Mouse (Mus musculus): ENCODE data around the gene Npc1l1. TPM values are rescaled to one million over a fixed set of nuclear protein-coding genes. Genes with fewer than 3 reads are reported as not detected.

Npc1l1 gene
- total and polyA plus RNA-seq, 3 experiments, result 0.10 TPM; not detected in 2

DNA sequence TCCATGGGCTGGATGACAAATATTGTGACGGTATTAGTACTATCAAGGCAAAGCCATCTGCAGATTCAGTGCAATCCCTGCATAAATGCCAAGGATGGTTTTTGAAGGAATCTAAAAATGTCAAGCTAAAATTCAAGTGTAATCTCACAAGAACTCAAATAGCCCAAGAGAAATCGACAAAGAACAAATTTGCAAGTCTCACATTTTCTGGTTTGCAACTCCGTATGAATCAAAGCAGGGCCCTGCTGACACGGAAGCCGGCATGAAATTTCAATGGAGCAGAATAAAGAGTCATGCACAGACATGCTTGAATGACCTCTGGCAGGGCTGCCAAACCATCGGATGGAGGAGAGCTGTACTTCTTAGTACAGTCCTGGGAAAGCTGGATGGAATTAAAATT lies 10.0 kb downstream of the Npc1l1 start:
- Histone ChIP-seq H3K27ac (ENCODE audit: control insufficient read depth, low read depth, low read length) (no peak overlapping the region), H3K9ac (ENCODE audit: control insufficient read depth, low read depth, low read length, poor library complexity, severe bottlenecking) (no peak overlapping the region)
- TF ChIP-seq USF1 (IDR thresholded peaks at IDR 0.05; ENCODE audit: low read depth, low read length) (no peak), EP300 (IDR thresholded peaks at IDR 0.05; ENCODE audit: low read depth in 1 of 2, low read length in 2 of 2) (no peak), CTCF (IDR thresholded peaks at IDR 0.05 in 2 of 3, conservative IDR thresholded peaks at IDR 0.05 in 1 of 3; ENCODE audit: control insufficient read depth in 1 of 3, insufficient read depth in 1 of 3, low read depth in 2 of 3, low read length in 3 of 3, poor library complexity in 1 of 3, severe bottlenecking in 1 of 3) (no peak), MAZ (IDR thresholded peaks at IDR 0.05; ENCODE audit: low read depth, low read length) (no peak), TBP (IDR thresholded peaks at IDR 0.05; ENCODE audit: low read depth, low read length) (no peak), MYC (IDR thresholded peaks at IDR 0.05; ENCODE audit: low read depth, low read length) (no peak), GATA1 (IDR thresholded peaks at IDR 0.05; ENCODE audit: low read depth, low read length) (no peak), CHD1 (IDR thresholded peaks at IDR 0.05; ENCODE audit: low read depth, low read length) (no peak), ZKSCAN1 (IDR thresholded peaks at IDR 0.05; ENCODE audit: low read depth, low read length) (no peak), BHLHE40 (IDR thresholded peaks at IDR 0.05; ENCODE audit: borderline replicate concordance, low read depth, low read length) (no peak), RAD21 (IDR thresholded peaks at IDR 0.05; ENCODE audit: low read depth, low read length) (no peak), HCFC1 (IDR thresholded peaks at IDR 0.05; ENCODE audit: low read depth, low read length) (no peak), TAL1 (IDR thresholded peaks at IDR 0.05; ENCODE audit: low read length) (no peak), MAFK (IDR thresholded peaks at IDR 0.05; ENCODE audit: borderline replicate concordance, low read depth, low read length) (no peak), E2F4 (IDR thresholded peaks at IDR 0.05; ENCODE audit: borderline replicate concordance, low read depth, low read length) (no peak), GABPA (IDR thresholded peaks at IDR 0.05; ENCODE audit: low read depth, low read length) (no peak), JUND (IDR thresholded peaks at IDR 0.05; ENCODE audit: low read depth, low read length) (no peak), RCOR1 (IDR thresholded peaks at IDR 0.05; ENCODE audit: low read depth, low read length) (no peak)

DNA sequence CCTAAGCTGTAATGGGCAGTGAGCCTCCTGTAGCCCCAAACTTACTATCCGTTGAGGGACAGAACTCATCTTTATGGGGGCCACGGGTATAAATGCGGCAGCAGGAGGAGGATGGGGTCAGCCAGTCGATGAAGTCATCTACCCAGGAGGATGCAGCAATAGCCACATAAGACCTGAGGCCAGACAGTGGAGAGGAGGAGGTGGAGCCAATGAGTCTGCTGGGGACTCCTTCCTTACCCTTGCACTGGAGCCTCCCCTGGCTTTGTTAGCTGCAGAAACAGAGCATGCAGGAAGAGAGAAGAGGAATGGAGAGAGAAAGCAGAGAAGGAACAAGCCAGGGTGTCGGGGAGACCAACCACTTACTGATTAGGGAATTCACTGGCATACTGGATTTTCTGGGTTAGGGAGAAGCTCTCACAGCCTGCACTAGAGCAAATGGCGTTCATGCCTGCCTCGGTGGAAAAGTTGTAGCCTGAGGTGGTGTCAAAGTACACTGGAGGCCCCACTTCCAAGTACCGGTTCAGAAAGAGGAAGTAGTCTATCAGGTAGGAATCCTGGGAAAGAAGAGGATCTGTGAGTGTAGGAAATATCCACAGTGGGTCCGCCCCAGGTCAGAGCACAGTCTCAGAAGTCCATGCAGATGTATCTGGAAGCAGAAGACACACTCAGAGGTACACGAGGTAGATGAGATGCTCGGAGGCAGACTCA lies 11.6 kb downstream of the Npc1l1 start:
- H3K27ac ChIP-seq (ENCODE audit: control insufficient read depth, low read depth, low read length), result no peak overlapping the region
- H3K79me2 ChIP-seq (ENCODE audit: control insufficient read depth, insufficient read depth, low read length, poor library complexity), result no peaks in the 10 kb centered on the region
- peaks cover 0 to 1% of the 10 kb centered on the region in 2 experiments; a peak in 1 of 4 replicates for H3K27me3 ChIP-seq (ENCODE audit: control insufficient read depth in 1 of 2, insufficient read depth in 2 of 2, low read length in 2 of 2)
- no peak overlapping the region for H3K4me3 ChIP-seq (ENCODE audit: control insufficient read depth in 1 of 2, insufficient read depth in 1 of 2, low read depth in 2 of 2, low read length in 2 of 2)
- no peaks in the 10 kb centered on the region for H3K9me3 ChIP-seq (replicated peaks; ENCODE audit: insufficient read depth, low read length)
- no peaks in the 10 kb centered on the region for H3K4me1 ChIP-seq (ENCODE audit: control insufficient read depth in 1 of 2, insufficient read depth in 2 of 2, low read length in 2 of 2)
- TF ChIP-seq TBP (IDR thresholded peaks at IDR 0.05; ENCODE audit: low read depth, low read length), result no peak
- no peak for TF ChIP-seq MAX (IDR thresholded peaks at IDR 0.05; ENCODE audit: low read length)
- no peak for TF ChIP-seq ELF1 (IDR thresholded peaks at IDR 0.05; ENCODE audit: low read depth, low read length)
- no peak for TF ChIP-seq ZNF384 (IDR thresholded peaks at IDR 0.05; ENCODE audit: low read depth, low read length)
- TF ChIP-seq ZC3H11A (IDR thresholded peaks at IDR 0.05; ENCODE audit: low read depth, low read length), result no peak
- TF ChIP-seq USF2 (IDR thresholded peaks at IDR 0.05; ENCODE audit: borderline replicate concordance in 1 of 2, insufficient read depth in 1 of 2, low read depth in 1 of 2, low read length in 2 of 2), result no peak
- no peak for TF ChIP-seq HCFC1 (IDR thresholded peaks at IDR 0.05; ENCODE audit: low read depth, low read length)
- TF ChIP-seq POLR2AphosphoS2 (IDR thresholded peaks at IDR 0.05; ENCODE audit: low read length), result no peak
- no peak for TF ChIP-seq USF1 (IDR thresholded peaks at IDR 0.05; ENCODE audit: low read depth, low read length)
- TF ChIP-seq RCOR1 (IDR thresholded peaks at IDR 0.05; ENCODE audit: low read depth, low read length), result no peak
- no peak for TF ChIP-seq SMC3 (IDR thresholded peaks at IDR 0.05; ENCODE audit: low read depth, low read length)
- no peak for TF ChIP-seq GABPA (IDR thresholded peaks at IDR 0.05; ENCODE audit: low read depth, low read length)
- no peak for DNase-seq (ENCODE audit: low read depth, low spot score)
- H3K36me3 ChIP-seq (ENCODE audit: control insufficient read depth in 1 of 2, insufficient read depth in 2 of 2, low read length in 2 of 2), result no peaks in the 10 kb centered on the region
- H3K9ac ChIP-seq (ENCODE audit: control insufficient read depth, low read depth, low read length, poor library complexity, severe bottlenecking), result no peak overlapping the region

More for the DNA sequence above, 10.0 kb downstream of the Npc1l1 start:
- DNase-seq (ENCODE audit: low read depth, low spot score), result no peak
- no peak overlapping the region for H3K4me3 ChIP-seq (ENCODE audit: control insufficient read depth in 1 of 2, insufficient read depth in 1 of 2, low read depth in 2 of 2, low read length in 2 of 2)
- no peaks in the 10 kb centered on the region for H3K36me3 ChIP-seq (ENCODE audit: control insufficient read depth in 1 of 2, insufficient read depth in 2 of 2, low read length in 2 of 2)
- no peaks in the 10 kb centered on the region for H3K9me3 ChIP-seq (replicated peaks; ENCODE audit: insufficient read depth, low read length)
- H3K27me3 ChIP-seq (ENCODE audit: control insufficient read depth in 1 of 2, insufficient read depth in 2 of 2, low read length in 2 of 2), result peaks cover under 1 to 2% of the 10 kb centered on the region in 2 experiments; a peak in 2 of 4 replicates
- H3K4me1 ChIP-seq (ENCODE audit: control insufficient read depth in 1 of 2, insufficient read depth in 2 of 2, low read length in 2 of 2), result no peaks in the 10 kb centered on the region
- no peaks in the 10 kb centered on the region for H3K79me2 ChIP-seq (ENCODE audit: control insufficient read depth, insufficient read depth, low read length, poor library complexity)
